Mouse (Mus musculus) forebrain, postnatal 0 days (tissue): ENCODE measurements around the gene Cd2bp2. TPM values are rescaled to one million over a fixed set of nuclear protein-coding genes. Genes with fewer than 3 reads are reported as not detected.

Experiments
- ATAC-seq: fragments of 200-750 bp; cut with Nextera tagmentation; 2 replicates; pipeline ENCODE4 v1.8.0; 2017; ENCODE audit warnings: mild to moderate bottlenecking, moderate library complexity
- DNase-seq: peaks from one replicate; pipeline ENCODE4 v3.0.0-alpha.2; 2015
- H3K27ac ChIP-seq: fragments of 300-500 bp; sonication (generic); 2 replicates; pipeline ENCODE4 v1.5.1; 2014; ENCODE audit warnings: low read depth, mild to moderate bottlenecking, antibody characterized with exemption, low read length, moderate library complexity, mixed read lengths
- H3K27me3 ChIP-seq: fragments of 300-500 bp; sonication (generic); 2 replicates; pipeline ENCODE4 v1.6.1; 2014; ENCODE audit warnings: mild to moderate bottlenecking, low read length, mixed read lengths; ENCODE audit not compliant: insufficient read depth
- H3K36me3 ChIP-seq: fragments of 300-500 bp; sonication (generic); 2 replicates; pipeline ENCODE4 v1.6.1; 2014; ENCODE audit warnings: mild to moderate bottlenecking, moderate library complexity; ENCODE audit not compliant: insufficient read depth
- H3K4me1 ChIP-seq: fragments of 300-500 bp; sonication (generic); 2 replicates; pipeline ENCODE4 v1.6.1; 2014; ENCODE audit warnings: antibody characterized with exemption; ENCODE audit not compliant: insufficient read depth
- H3K4me2 ChIP-seq: fragments of 300-500 bp; sonication (generic); 2 replicates; pipeline ENCODE4 v1.6.1; 2014; ENCODE audit warnings: low read depth, mild to moderate bottlenecking, moderate library complexity
- H3K4me3 ChIP-seq: fragments of 300-500 bp; sonication (generic); 2 replicates; pipeline ENCODE4 v1.5.1; 2014; ENCODE audit warnings: low read depth, low read length, mixed read lengths
- H3K9ac ChIP-seq: fragments of 300-500 bp; sonication (generic); 2 replicates; pipeline ENCODE4 v1.6.1; 2014; ENCODE audit warnings: mild to moderate bottlenecking
- H3K9me3 ChIP-seq: fragments of 300-500 bp; sonication (generic); 2 replicates; pipeline ENCODE4 v1.6.1; 2016; ENCODE audit warnings: low read length
- CTCF ChIP-seq: sonication (generic); IDR thresholded peaks from 2 replicates; pipeline ENCODE4 v1.5.1; 2016; ENCODE audit warnings: antibody characterized with exemption, control low read depth, low read depth
- WGBS: fragments of 180-500 bp; shearing (Covaris S2); extraction: QIAGEN DNeasy Blood & Tissue Kit; methylation state at CpG from one replicate; pipeline ENCODE4 v1.1.7; 2014; 5-methylcytosine and 5-hydroxymethylcytosine counted together
- polyA plus RNA-seq: library from polyadenylated mRNA; unstranded; fragments of >200 nt; fragmentation: Nextera tagmentation; extraction: Ambion mirVana; gene quantifications from 2 replicates; pipeline ENCODE4 v1.2.1, GENCODE M21; 2015
- total RNA-seq: library from RNA; depleted of rRNA; stranded (reverse); fragments of >200 nt; gene quantifications from 2 replicates; pipeline ENCODE4 v1.2.3, GENCODE M21; 2014

Gene Cd2bp2
- total and polyA plus RNA-seq, 2 experiments from 2014 or later = 67.5 to 131 TPM

DNA sequence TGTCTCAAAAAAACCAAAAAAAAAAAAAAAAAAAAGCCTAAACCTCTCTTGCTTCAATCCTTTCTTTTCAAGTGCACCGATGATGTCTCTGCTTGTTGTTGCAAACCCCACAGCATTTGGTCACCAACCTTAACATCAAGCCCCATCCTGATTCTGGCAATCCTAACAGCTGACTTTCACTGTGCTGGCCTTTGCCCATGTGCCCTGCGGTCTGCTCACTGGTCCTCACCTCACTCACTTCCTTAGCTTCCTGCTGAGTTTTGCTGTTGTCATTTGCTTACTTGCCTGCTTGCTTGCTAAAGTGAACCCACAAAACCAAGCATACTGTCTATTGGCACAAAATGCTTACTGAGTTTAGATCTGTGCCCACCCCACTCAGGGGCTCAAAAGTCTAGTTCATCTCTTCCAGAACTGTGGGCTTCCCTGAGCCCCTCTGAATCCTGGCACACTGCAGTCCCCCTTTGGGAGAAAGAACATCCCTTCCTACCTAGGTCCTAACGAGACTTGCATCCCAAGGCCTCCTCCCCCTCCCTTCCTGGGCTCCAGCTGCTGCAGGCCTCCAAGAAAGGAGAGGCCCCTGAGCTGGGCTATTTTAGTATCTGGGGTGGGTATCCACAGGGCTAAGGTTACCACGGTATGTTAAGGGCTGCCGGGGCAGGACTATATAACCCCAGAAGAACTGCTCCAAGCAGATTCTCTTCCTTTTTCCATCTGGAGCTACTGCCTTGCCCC lies 15.3 kb upstream of the Cd2bp2 start:
- no peaks in the 10 kb centered on the region for H3K27me3 ChIP-seq
- H3K27ac ChIP-seq = no peak overlapping the region
- H3K36me3 ChIP-seq = no peaks in the 10 kb centered on the region
- 77% methylated on average over 5 of the region's 5 CpGs for WGBS
- DNase-seq (no peak), ATAC-seq (no peak)
- peaks cover 15% of the 10 kb centered on the region for H3K4me1 ChIP-seq
- H3K4me3 ChIP-seq = no peak overlapping the region
- H3K4me2 ChIP-seq = no peak overlapping the region
- H3K9ac ChIP-seq = no peak overlapping the region
- H3K9me3 ChIP-seq = no peaks in the 10 kb centered on the region
- no peak for TF ChIP-seq CTCF

DNA sequence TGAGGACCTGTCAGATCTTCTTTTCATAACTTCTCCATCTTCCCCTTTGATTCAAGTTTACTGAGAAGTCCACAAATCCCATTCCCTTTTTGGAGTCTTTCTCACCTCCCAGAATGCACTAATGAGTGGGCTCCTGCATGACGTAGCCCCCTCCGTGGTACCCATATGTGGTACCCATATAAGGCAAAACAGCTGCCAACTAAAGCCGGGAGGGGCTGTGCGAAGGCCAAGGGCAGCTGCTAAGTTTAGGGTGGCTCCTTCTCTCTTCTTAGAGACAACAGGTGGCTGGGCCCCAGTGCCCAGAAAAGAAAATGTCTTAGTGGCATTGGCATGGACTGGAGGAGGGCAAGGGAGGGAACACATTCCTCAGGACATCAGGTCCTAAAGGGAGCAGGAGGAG lies 14.4 kb upstream of the Cd2bp2 start:
- Histone ChIP-seq H3K36me3 (no peaks in the 10 kb centered on the region), H3K9ac (no peak overlapping the region), H3K4me3 (no peak overlapping the region), H3K4me2 (no peak overlapping the region), H3K27me3 (no peaks in the 10 kb centered on the region), H3K4me1 (peaks cover 15% of the 10 kb centered on the region), H3K9me3 (no peaks in the 10 kb centered on the region), H3K27ac (no peak overlapping the region)
- 90% methylated on average over 4 of the region's 4 CpGs for WGBS
- ATAC-seq = no peak
- no peak for DNase-seq
- no peak for TF ChIP-seq CTCF

DNA sequence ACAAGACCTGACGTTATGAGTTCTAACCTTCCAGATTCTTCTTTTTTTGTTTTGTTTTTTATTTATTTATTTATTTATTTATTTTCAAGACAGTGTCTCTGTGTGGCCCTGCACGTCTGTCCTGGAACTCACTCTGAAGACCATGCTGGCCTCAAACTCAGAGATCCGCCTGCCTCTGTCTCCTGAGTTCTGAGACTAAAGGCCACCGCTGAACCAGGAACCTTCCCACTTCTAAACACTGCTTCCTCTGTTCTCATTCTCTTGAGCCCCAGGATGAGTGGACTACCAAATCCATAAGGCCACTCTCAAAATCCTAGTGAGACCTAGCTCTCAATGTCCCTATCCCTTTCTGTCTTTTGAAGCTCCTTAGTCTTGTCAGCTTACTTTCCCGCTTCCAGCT lies 14.0 kb upstream of the Cd2bp2 start:
- Histone ChIP-seq H3K4me3 (peak overlapping the region; percentile 92; the same call in 1 of the 2 replicates), H3K4me2 (peak overlapping the region; percentile 57), H3K27me3 (no peaks in the 10 kb centered on the region), H3K9me3 (no peaks in the 10 kb centered on the region), H3K36me3 (no peaks in the 10 kb centered on the region), H3K9ac (no peak overlapping the region), H3K4me1 (peaks cover 15% of the 10 kb centered on the region), H3K27ac (no peak overlapping the region)
- ATAC-seq (no peak), DNase-seq (no peak)
- WGBS = 81% methylated on average over 5 of the region's 5 CpGs
- no peak for TF ChIP-seq CTCF

DNA sequence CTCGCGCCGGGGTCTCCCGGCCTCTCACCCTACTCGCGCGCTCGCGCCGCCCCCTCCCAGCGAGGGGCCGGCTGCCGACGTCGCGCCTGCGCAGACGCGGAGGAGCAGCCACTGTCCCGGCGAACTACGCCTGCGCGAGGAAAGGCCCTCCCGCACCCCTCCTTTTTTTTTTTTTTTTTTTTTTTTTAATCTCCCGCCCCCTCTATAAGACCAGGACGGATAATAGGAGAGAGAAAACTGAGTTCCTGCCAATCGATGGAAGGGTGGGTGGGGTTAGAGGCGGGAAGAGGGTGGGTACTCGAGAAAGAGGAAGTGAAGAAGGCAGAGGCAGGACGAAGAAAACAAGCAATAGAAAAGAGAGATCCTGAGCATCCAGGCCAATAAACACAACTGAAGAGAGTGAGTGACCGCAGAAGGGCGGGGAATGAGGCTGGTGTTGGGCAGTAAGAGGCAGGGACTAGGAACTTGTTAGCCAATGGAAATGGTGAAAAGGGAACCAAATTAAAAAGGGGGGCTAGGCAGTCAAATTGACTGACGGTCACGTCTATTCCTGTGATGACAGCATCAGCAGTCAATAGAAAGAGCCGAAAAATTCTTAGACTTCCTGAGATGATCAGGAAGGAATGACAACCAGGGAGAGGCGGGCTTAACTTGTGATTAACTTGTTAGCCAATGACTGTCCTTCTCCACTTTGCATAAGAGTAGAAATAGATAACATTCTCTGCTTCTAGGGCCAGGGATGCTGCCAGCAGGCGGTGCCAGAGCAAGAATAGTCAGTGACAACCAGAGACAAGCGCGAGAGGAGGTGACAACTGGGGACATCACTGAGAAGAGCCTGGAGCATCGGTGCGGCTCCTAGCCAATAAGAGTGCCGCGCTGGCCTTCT lies 12.9 kb upstream of the Cd2bp2 start, which contains the start of gene Mylpf:
Gene Mylpf (plus strand): TSS at position 338 of the 886 bp plus-strand sequence.
- H3K27ac ChIP-seq = peak within 1 kb of the TSS; percentile 76
- peak; percentile 96 for DNase-seq
- H3K4me1 ChIP-seq = peaks cover 15% of the 10 kb centered on the region
- peak within 1 kb of the TSS; percentile 98 for H3K4me2 ChIP-seq
- no peaks in the 10 kb centered on the region for H3K9me3 ChIP-seq
- WGBS = under 1% methylated on average over 43 of the region's 44 CpGs
- peak; percentile 78 for TF ChIP-seq CTCF
- peak; percentile 94 for ATAC-seq
- no peaks in the 10 kb centered on the region for H3K27me3 ChIP-seq
- H3K9ac ChIP-seq = peak within 1 kb of the TSS; percentile 72
- peak within 1 kb of the TSS; percentile 92 for H3K4me3 ChIP-seq
- H3K36me3 ChIP-seq = 0 out of 2 replicates have a peak, but pooled peaks cover under 1% of the 10 kb centered on the region

DNA sequence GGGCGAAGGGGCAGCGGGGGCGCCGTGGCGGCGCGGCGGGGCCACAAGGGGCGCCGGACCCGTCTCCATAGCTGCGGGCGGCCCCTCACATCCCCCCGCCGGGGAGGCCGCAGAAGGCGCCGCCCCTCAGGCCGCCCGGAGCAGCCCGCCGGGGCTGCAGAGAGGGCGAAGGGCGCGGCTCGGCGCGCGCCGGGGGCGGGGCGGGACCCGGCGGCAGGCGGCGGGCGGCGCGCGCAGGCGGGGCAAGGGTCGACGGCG lies 12.4 kb upstream of the Cd2bp2 start, which contains the start of gene Tbc1d10b:
Gene Tbc1d10b (minus strand): TSS at position 174 of the 258 bp plus-strand sequence.
- WGBS = under 1% methylated on average over 18 of the region's 44 CpGs
- DNase-seq = no peak
- peak within 1 kb of the TSS; percentile 92 for H3K4me3 ChIP-seq
- H3K4me2 ChIP-seq = peak within 1 kb of the TSS; percentile 98
- H3K9me3 ChIP-seq = no peaks in the 10 kb centered on the region
- peaks cover 6% of the 10 kb centered on the region; the same call in 1 of the 2 replicates for H3K36me3 ChIP-seq
- peaks cover 15% of the 10 kb centered on the region for H3K4me1 ChIP-seq
- H3K27ac ChIP-seq = peak within 1 kb of the TSS; percentile 76
- no peaks in the 10 kb centered on the region for H3K27me3 ChIP-seq
- TF ChIP-seq CTCF = no peak
- ATAC-seq = peak; percentile 1; the same call in 1 of the 2 replicates
- H3K9ac ChIP-seq = peak within 1 kb of the TSS; percentile 72

DNA sequence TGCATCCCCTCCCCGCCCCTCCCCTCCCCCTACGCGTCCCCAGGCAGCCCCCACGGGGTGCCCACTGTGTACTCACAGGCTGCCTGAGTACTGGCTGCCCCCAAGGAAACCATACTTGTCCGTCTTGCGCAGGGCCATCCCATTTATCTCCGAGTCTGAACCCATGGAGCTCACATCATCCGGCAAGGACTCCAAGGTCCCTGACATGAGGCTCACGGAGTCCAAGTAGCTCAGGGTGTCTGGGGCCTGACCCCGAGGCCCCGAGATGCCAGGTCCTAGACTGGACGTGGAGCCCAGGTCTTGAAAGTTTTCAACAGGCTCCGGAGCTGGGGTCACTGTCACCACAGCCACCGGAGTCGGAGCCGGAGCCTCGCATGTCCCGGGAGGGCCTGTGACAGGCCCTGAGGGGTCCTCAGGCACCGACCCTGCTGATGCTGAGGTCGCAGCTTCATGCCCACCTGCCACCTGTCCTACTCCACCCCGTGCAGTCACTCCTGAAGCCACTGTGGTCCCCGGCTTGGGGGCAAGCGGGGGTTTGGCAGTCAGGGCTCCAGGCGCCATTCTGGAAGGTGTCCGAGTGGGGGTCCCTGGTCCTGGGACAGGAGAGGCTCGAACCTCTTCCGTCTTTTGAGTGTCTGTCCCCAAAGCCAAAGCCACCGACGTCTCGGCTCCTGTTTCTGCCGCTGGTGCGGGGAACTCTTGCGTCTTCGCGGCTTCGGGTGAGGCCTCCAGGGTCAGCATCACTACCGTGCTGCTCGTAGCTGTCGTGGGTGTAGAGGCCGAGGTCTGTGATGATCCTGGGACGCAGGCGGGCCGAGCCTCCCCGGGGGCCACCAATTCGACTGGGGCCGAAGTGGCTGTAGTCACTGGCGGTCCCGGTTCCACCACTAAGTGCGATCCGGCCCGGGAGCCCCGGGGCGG lies 11.8 kb upstream of the Cd2bp2 start:
- ATAC-seq (no peak), DNase-seq (no peak)
- peak overlapping the region; percentile 98 for H3K4me2 ChIP-seq
- peak overlapping the region; percentile 75 for H3K27ac ChIP-seq
- no peak for TF ChIP-seq CTCF
- H3K36me3 ChIP-seq = peaks cover 12% of the 10 kb centered on the region
- H3K4me3 ChIP-seq = peak overlapping the region; percentile 92
- H3K4me1 ChIP-seq = peaks cover 15% of the 10 kb centered on the region
- H3K27me3 ChIP-seq = no peaks in the 10 kb centered on the region
- peak overlapping the region; percentile 72 for H3K9ac ChIP-seq
- no peaks in the 10 kb centered on the region for H3K9me3 ChIP-seq
- WGBS = under 1% methylated on average over 53 of the region's 53 CpGs
